Mouse (Mus musculus) heart, adult 2 months (tissue): ENCODE data around the gene Olfr1309. TPM values are rescaled to one million over a fixed set of nuclear protein-coding genes. Genes with fewer than 3 reads are reported as not detected.
"Not testable (repeated sequence)": the region's sequence is repeated elsewhere in the genome, so short reads cannot be mapped to it uniquely, and the experiment has no call there.

Experiments
- DNase-seq, 2 experiments: peaks; one replicate each; pipeline ENCODE4 v3.0.0; 2021
- H3K27ac ChIP-seq: fragments of 200-600 bp; 2 replicates; pipeline ENCODE4 v1.8.1; 2022
- H3K27me3 ChIP-seq: fragments of 200-500 bp; 2 replicates; pipeline ENCODE4 v1.6.1; 2012; ENCODE audit warnings: mild to moderate bottlenecking, low read length, inconsistent platforms, mixed read lengths; ENCODE audit not compliant: control insufficient read depth, insufficient read depth
- H3K36me3 ChIP-seq: fragments of 200-500 bp; 2 replicates; pipeline ENCODE4 v1.6.1; 2012; ENCODE audit warnings: low read length, inconsistent platforms; ENCODE audit not compliant: control insufficient read depth, insufficient read depth
- H3K4me1 ChIP-seq: fragments of 200-500 bp; 2 replicates; pipeline ENCODE4 v1.6.1; 2011; ENCODE audit warnings: low read length; ENCODE audit not compliant: control insufficient read depth, insufficient read depth
- H3K4me3 ChIP-seq: fragments of 200-600 bp; 2 replicates; pipeline ENCODE4 v1.8.1; 2022
- H3K79me2 ChIP-seq: fragments of 200-500 bp; replicated peaks from 2 replicates; pipeline ENCODE4 v1.6.1; 2012; ENCODE audit warnings: mild to moderate bottlenecking, inconsistent platforms, low read length, moderate library complexity, mixed read lengths; ENCODE audit not compliant: control insufficient read depth, insufficient read depth
- H3K9ac ChIP-seq: fragments of 200-500 bp; 2 replicates; pipeline ENCODE4 v1.6.1; 2012; ENCODE audit warnings: low read depth, mild to moderate bottlenecking, control low read depth, inconsistent platforms, low read length, mixed read lengths
- CTCF ChIP-seq: fragments of 200-600 bp; IDR thresholded peaks from 2 replicates; pipeline ENCODE4 v1.8.1; 2022; ENCODE audit warnings: antibody characterized with exemption, mild to moderate bottlenecking, moderate library complexity
- EP300 ChIP-seq: fragments of 200-500 bp; IDR thresholded peaks from 2 replicates; pipeline ENCODE4 v1.6.1; 2011; ENCODE audit warnings: low read depth, low read length, control low read depth; ENCODE audit not compliant: insufficient read depth
- POLR2A ChIP-seq: fragments of 200-500 bp; IDR thresholded peaks from 2 replicates; pipeline ENCODE4 v1.6.1; 2011; ENCODE audit warnings: mild to moderate bottlenecking, low read depth, low read length, control low read depth; ENCODE audit not compliant: insufficient read depth
- WGBS: fragments of 180-500 bp; shearing (Covaris S2); methylation state at CpG from one replicate; pipeline ENCODE4 v1.1.7; 2018; 5-methylcytosine and 5-hydroxymethylcytosine counted together
- intact Hi-C: fragments of 180-260 bp; cut with DNase I; formaldehyde crosslinking; loops from one replicate; pipeline ENCODE4 v1.15.1; 2025
- long read RNA-seq: library from polyadenylated mRNA; stranded (forward); transcript quantifications from one replicate; pipeline ENCODE4 v2.0.0, GENCODE M21; 2021
- polyA plus RNA-seq: library from polyadenylated mRNA; depleted of rRNA; stranded (reverse); fragments of >200 nt; gene quantifications from 2 replicates; pipeline ENCODE4 v1.2.3, GENCODE M21; 2012; rRNA removed
- total RNA-seq, 2 experiments: library from RNA; stranded (reverse); gene quantifications; 2 replicates each; pipeline ENCODE4 v1.2.3; 2021

The Olfr1309 gene
- total RNA-seq (not detected), polyA plus RNA-seq (not detected in 2 replicates)
- long read RNA-seq = 0 reads

GRCm38 (mm10) chr2:111990181-111990580, at the start of gene Olfr1309:
TSS of gene Olfr1309 (minus strand) at chr2:111990281.
- Histone ChIP-seq H3K27me3 (no peaks in the 10 kb centered on the region), H3K36me3 (no peaks in the 10 kb centered on the region), H3K79me2 (no peaks in the 10 kb centered on the region), H3K9ac (no peak within 1 kb of the TSS), H3K4me3 (no peak within 1 kb of the TSS), H3K4me1 (no peaks in the 10 kb centered on the region), H3K27ac (no peak within 1 kb of the TSS)
- TF ChIP-seq POLR2A (no peak), EP300 (no peak), CTCF (no peak)
- intact Hi-C loops = no loop called here
- no peak for DNase-seq
- 41% methylated on average over 1 of the region's 1 CpGs for WGBS

- H3K4me1 ChIP-seq, H3K27me3 ChIP-seq, DNase-seq, intact Hi-C loops, H3K9ac ChIP-seq, H3K79me2 ChIP-seq, H3K27ac ChIP-seq, H3K4me3 ChIP-seq, H3K36me3 ChIP-seq: not testable (repeated sequence)
- 44% methylated on average over 6 of the region's 6 CpGs for WGBS
Observed at GRCm38 (mm10) chr2:112026971-112027370, 36.9 kb upstream of the Olfr1309 start.

GRCm38 (mm10) chr2:112024312-112024711, 34.2 kb upstream of the Olfr1309 start, which contains the start of gene Olfr1311:
TSS of gene Olfr1311 (minus strand) at chr2:112024412.
- DNase-seq = no peak
- Histone ChIP-seq H3K9ac (no peak within 1 kb of the TSS), H3K27ac (no peak within 1 kb of the TSS), H3K36me3 (no peaks in the 10 kb centered on the region), H3K4me3 (no peak within 1 kb of the TSS), H3K27me3 (no peaks in the 10 kb centered on the region), H3K4me1 (no peaks in the 10 kb centered on the region), H3K79me2 (no peaks in the 10 kb centered on the region)
- TF ChIP-seq CTCF (no peak), EP300 (no peak)
- WGBS = 73% methylated on average over 2 of the region's 2 CpGs
- intact Hi-C loops = no loop called here

GRCm38 (mm10) chr2:112014900-112015299, 24.8 kb upstream of the Olfr1309 start:
- intact Hi-C loops = no loop called here
- no peak overlapping the region for H3K4me3 ChIP-seq
- DNase-seq = no peak
- no peak overlapping the region for H3K27ac ChIP-seq
- H3K9ac ChIP-seq = no peak overlapping the region
- TF ChIP-seq CTCF (no peak), POLR2A (no peak), EP300 (no peak)
- H3K4me1 ChIP-seq = no peaks in the 10 kb centered on the region
- H3K79me2 ChIP-seq = no peaks in the 10 kb centered on the region
- 74% methylated on average over 3 of the region's 3 CpGs for WGBS
- H3K27me3 ChIP-seq = no peaks in the 10 kb centered on the region
- H3K36me3 ChIP-seq = no peaks in the 10 kb centered on the region

GRCm38 (mm10) chr2:112012608-112013007, 22.5 kb upstream of the Olfr1309 start, which contains the start of gene Olfr1310:
TSS of gene Olfr1310 (minus strand) at chr2:112012708.
- DNase-seq = no peak
- Histone ChIP-seq H3K36me3 (no peaks in the 10 kb centered on the region), H3K27me3 (no peaks in the 10 kb centered on the region), H3K4me1 (no peaks in the 10 kb centered on the region), H3K9ac (no peak within 1 kb of the TSS), H3K27ac (no peak within 1 kb of the TSS), H3K4me3 (no peak within 1 kb of the TSS), H3K79me2 (no peaks in the 10 kb centered on the region)
- intact Hi-C loops = no loop called here
- TF ChIP-seq CTCF (no peak), POLR2A (no peak), EP300 (no peak)

DNA sequence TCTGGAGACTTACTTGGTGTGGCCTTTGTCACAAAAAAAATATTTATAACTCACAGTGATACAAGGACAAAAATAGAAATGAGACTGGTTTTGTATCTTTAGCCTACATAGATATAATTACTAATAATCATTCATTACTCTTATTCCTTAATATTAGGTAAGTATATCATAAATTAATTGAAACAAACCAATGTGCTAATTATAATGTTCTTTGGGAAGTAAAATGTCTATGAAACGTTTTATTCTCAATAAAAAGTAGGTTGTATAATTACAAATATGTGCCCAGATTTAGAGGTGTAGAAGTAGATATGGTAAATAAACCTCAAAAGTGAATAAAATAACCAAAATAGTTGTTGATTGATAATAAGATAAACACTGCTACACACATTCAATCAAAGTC, 25.2 kb downstream of the Olfr1309 start, which contains the start of gene Olfr1308:
Gene Olfr1308, minus strand, starts transcription at position 101 of the 400 bp plus-strand sequence.
- no peak within 1 kb of the TSS for H3K4me3 ChIP-seq
- TF ChIP-seq EP300 (no peak), POLR2A (no peak), CTCF (no peak)
- H3K27ac ChIP-seq = no peak within 1 kb of the TSS
- H3K27me3 ChIP-seq = no peaks in the 10 kb centered on the region
- intact Hi-C loops = no loop called here
- DNase-seq = no peak
- no peaks in the 10 kb centered on the region for H3K79me2 ChIP-seq
- 32% methylated on average over 1 of the region's 1 CpGs for WGBS
- H3K4me1 ChIP-seq = no peaks in the 10 kb centered on the region
- no peaks in the 10 kb centered on the region for H3K36me3 ChIP-seq
- no peak within 1 kb of the TSS for H3K9ac ChIP-seq

DNA sequence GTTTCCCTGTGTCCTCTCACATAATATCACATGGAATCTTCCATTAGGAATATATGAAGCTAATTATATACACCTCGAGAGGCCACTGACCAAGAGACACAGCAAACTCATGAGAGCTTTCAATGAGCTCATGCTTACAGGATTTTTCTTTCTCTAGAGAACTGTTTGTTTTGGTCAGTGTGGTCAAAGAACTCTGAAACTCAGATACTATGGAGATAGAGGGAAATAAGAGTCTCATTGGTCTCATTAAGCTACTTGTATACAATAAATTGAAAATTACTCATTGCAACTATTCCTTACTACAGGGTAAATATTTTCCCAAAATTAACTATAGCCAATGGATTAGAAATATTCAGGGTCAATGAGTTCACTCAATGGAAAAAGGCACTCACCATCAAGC, 40.7 kb downstream of the Olfr1309 start, which contains the start of gene Olfr1307:
Gene Olfr1307, minus strand, starts transcription at position 101 of the 400 bp plus-strand sequence.
- no peaks in the 10 kb centered on the region for H3K36me3 ChIP-seq
- no peaks in the 10 kb centered on the region for H3K4me1 ChIP-seq
- H3K27ac ChIP-seq = no peak within 1 kb of the TSS
- H3K9ac ChIP-seq = no peak within 1 kb of the TSS
- TF ChIP-seq CTCF (no peak), EP300 (no peak), POLR2A (no peak)
- no peaks in the 10 kb centered on the region for H3K79me2 ChIP-seq
- H3K27me3 ChIP-seq = no peaks in the 10 kb centered on the region
- no peak within 1 kb of the TSS for H3K4me3 ChIP-seq
- intact Hi-C loops = no loop called here
- DNase-seq = no peak
- WGBS = 42% methylated on average over 1 of the region's 1 CpGs

Other genes starting within 250 kb of the Olfr1309 start
- not detected for gene Olfr1301, start 239.3 kb downstream of the Olfr1309 start, total RNA-seq
- not detected in 2 replicates for gene Olfr1301, start 239.3 kb downstream of the Olfr1309 start, polyA plus RNA-seq
- gene Olfr1302, start 212.9 kb downstream of the Olfr1309 start, total RNA-seq = not detected
- not detected in 2 replicates for gene Olfr1302, start 212.9 kb downstream of the Olfr1309 start, polyA plus RNA-seq
- not detected for gene Olfr1303, start 169.9 kb downstream of the Olfr1309 start, total RNA-seq
- gene Olfr1303, start 169.9 kb downstream of the Olfr1309 start, polyA plus RNA-seq = not detected in 2 replicates
- gene Olfr1305, start 113.1 kb downstream of the Olfr1309 start, total RNA-seq = not detected
- gene Olfr1305, start 113.1 kb downstream of the Olfr1309 start, polyA plus RNA-seq = not detected in 2 replicates
- not detected for gene Olfr1306, start 74.0 kb downstream of the Olfr1309 start, total RNA-seq
- not detected in 2 replicates for gene Olfr1306, start 74.0 kb downstream of the Olfr1309 start, polyA plus RNA-seq
- gene Olfr1307, start 40.8 kb downstream of the Olfr1309 start, total RNA-seq = not detected
- gene Olfr1307, start 40.8 kb downstream of the Olfr1309 start, polyA plus RNA-seq = not detected in 2 replicates
- gene Olfr1308, start 25.3 kb downstream of the Olfr1309 start, total RNA-seq = not detected
- not detected in 2 replicates for gene Olfr1308, start 25.3 kb downstream of the Olfr1309 start, polyA plus RNA-seq
- not detected for gene Olfr1310, start 22.4 kb upstream of the Olfr1309 start, total RNA-seq
- gene Olfr1310, start 22.4 kb upstream of the Olfr1309 start, polyA plus RNA-seq = not detected in 2 replicates
- not detected for gene Olfr1311, start 34.1 kb upstream of the Olfr1309 start, total RNA-seq
- not detected in 2 replicates for gene Olfr1311, start 34.1 kb upstream of the Olfr1309 start, polyA plus RNA-seq
- gene Olfr1312, start 60.0 kb upstream of the Olfr1309 start, total RNA-seq = not detected
- not detected in 2 replicates for gene Olfr1312, start 60.0 kb upstream of the Olfr1309 start, polyA plus RNA-seq
- not detected for gene Olfr1313, start 87.6 kb upstream of the Olfr1309 start, total RNA-seq
- not detected in 2 replicates for gene Olfr1313, start 87.6 kb upstream of the Olfr1309 start, polyA plus RNA-seq
- not detected for gene Olfr1314, start 106.5 kb upstream of the Olfr1309 start, total RNA-seq
- not detected in 2 replicates for gene Olfr1314, start 106.5 kb upstream of the Olfr1309 start, polyA plus RNA-seq
- gene Olfr1315-ps1, start 125.2 kb upstream of the Olfr1309 start, total RNA-seq = not detected
- not detected in 2 replicates for gene Olfr1315-ps1, start 125.2 kb upstream of the Olfr1309 start, polyA plus RNA-seq
- gene Olfr1316, start 144.7 kb upstream of the Olfr1309 start, total RNA-seq = not detected
- gene Olfr1316, start 144.7 kb upstream of the Olfr1309 start, polyA plus RNA-seq = not detected in 2 replicates
- gene Olfr1317, start 150.0 kb upstream of the Olfr1309 start, total RNA-seq = not detected
- not detected in 2 replicates for gene Olfr1317, start 150.0 kb upstream of the Olfr1309 start, polyA plus RNA-seq
- gene Olfr1318, start 163.9 kb upstream of the Olfr1309 start, total RNA-seq = not detected
- gene Olfr1318, start 163.9 kb upstream of the Olfr1309 start, polyA plus RNA-seq = not detected in 2 replicates
- gene Lpcat4, start 249.2 kb upstream of the Olfr1309 start, total RNA-seq = 1 to 10 TPM; 2.3 TPM
- gene Lpcat4, start 249.2 kb upstream of the Olfr1309 start, polyA plus RNA-seq = 6.3 and 11.4 TPM in 2 replicates